Mouse (Mus musculus): ENCODE measurements around the gene 1600002K03Rik.

- no peak for TF ChIP-seq POLR2A (IDR thresholded peaks at IDR 0.05; ENCODE audit: borderline replicate concordance, control insufficient read depth, low read depth, low read length)
- TF ChIP-seq CTCF (IDR thresholded peaks at IDR 0.05; ENCODE audit: control insufficient read depth, insufficient read depth, low read length), result no peak
Observed at GRCm38 (mm10) chr10:80177441-80178279, 4.9 kb downstream of the 1600002K03Rik start.
